Mouse (Mus musculus) ES-CJ7 (cell line): ENCODE results near the gene Ube2f.
A peak's percentile ranks its signal among the peaks of the same experiment; 100 is the strongest.

Experiments used
- DNase-seq: peaks from one replicate; pipeline ENCODE4 v3.0.0; 2011; ENCODE audit warnings: low read depth, low spot score

Gene Ube2f

DNA sequence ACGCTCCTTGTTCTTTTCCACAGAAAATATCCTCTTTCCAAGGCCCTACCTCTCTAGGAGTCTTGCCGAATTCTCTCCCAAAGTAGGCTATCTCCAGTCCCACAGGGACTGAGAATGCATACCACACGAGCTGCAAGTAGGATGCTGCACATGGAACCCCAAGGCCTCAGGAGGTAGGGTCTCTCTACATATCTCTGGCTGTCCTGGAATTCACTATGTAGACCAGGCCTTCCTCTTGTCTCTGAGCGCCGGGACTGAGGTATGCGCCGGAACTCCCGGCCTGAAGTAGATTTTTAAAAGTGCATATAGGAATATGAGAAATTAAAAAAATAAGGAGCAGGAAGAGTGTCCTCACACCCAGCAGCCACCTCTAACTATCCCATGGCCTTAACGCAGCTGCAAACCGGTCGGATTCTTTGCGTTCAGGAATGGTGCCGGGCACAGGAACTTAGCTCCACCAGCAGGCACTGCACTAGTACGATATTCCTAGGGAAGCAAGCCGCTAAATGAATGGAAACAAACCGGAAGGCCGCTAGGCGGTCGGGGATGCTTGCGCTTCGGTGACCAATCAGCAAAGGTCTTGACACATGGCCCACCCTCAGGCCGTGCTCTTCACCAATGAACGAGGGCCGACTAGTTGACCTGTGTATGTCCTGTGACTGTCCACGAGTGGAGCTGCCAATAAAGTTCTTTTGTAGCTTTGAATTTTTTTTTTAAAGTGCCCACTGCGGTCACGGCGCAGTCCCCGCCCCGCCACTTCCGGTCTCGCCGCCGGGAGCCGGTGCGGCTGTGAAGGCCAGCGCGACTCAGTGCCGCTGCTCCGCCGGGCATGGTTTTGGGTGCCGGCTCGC, at the start of gene Ube2f:
Gene Ube2f (plus strand): TSS at position 741 of the 851 bp plus-strand sequence.
- DNase-seq: peak; percentile 100

DNA sequence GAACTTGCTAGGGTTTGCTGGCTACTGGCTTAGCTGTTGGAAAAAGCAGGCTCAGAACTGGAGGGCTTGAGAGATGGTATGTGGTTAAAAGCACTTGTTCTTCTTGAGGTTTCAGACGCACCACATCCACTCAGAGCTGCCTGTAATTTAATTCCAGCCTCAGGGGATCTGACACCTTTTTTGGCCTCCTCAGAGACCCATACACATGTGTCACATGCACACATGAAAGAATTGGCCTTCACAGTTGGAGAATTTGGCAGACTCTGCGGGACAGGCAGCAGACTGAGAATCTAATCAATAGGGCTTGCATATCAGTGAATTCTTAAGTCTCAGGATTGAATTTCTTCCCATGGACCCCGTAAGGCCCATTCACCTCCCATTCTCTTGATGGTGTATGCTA, 49.0 kb upstream of the Ube2f start:
- DNase-seq: no peak

DNA sequence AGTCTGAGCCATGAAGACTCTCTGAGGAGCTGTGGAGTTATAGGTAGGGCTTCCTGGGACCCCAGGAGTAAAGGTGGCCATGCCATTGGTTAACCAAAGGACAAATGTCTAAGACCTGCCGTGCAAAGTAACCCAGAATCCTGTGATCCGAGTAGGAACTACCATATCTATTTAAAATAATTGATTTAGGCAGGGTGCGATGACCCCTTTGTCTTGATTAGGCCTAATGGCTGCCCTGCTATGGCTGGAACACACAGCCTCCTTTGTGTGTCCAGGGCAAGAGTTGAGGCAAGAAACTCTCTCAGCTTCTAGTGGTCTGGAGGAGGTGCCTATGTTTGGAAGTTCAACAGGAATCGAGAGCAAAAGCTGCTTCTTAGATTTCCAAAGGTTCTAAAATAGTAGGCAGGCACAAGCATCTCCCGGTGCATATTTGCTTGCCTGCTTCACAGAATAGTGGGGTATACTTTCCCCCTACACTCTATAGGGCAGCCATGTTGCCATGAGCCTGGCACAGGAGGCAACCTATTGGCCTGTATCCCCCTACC, 45.8 kb upstream of the Ube2f start:
- no peak for DNase-seq

DNA sequence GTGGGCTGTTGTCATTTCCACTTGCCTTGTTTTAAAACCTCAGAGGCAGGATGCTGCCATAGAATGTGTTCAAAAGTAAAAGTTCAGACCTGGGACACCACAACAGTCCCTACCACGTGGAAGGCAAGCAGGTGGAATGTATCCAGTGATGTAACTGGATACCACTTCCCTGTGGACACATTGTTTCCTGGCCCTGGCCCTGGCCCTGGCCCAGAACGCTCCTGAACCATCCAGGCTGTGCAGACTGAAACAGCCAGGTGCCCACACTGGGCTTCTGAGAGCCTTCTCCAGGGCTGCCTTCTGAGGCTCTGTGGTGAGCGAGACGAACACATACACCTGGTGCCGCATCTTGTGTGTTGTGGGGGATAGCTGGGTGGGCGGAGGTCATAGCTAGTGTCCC, 44.5 kb upstream of the Ube2f start:
- DNase-seq: no peak

DNA sequence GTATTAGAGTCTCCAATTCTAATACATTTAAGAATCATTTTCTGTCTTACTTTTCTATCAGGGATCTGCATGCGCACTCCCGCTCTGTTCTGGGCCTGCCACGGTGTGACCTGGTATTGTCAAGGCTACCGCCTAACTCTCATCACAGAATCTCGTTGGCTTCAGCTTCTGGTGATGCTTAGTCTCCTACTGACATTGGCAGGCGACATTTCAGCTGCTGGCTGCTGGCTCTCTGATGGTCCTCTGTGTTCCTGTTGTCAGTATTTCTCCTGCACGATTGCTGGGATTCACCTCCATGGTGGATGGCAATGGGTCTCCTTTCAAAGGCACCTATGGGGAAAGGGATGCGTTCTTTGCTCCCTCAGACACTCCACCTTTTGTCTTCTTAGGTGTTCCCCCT, 43.8 kb upstream of the Ube2f start:
- no peak for DNase-seq

DNA sequence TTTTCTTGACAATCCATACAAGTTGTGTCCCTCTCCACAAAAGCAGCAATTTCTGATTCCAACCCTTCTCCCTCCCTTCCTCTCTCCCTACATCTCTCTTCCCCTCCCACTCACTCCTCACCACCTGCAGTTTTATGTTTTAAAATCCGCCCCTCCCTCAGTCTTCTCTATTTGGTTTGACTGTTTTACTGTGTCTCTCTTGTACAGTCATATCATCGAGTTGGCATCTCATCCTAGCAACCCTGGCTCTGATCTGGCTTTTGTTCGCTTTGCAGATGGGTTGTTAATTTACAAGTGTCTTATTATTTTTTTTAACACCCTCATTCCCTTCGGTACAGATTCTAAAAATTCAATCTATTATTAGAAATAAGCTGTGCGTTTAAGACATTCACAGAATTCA, 43.2 kb upstream of the Ube2f start:
- DNase-seq: no peak

DNA sequence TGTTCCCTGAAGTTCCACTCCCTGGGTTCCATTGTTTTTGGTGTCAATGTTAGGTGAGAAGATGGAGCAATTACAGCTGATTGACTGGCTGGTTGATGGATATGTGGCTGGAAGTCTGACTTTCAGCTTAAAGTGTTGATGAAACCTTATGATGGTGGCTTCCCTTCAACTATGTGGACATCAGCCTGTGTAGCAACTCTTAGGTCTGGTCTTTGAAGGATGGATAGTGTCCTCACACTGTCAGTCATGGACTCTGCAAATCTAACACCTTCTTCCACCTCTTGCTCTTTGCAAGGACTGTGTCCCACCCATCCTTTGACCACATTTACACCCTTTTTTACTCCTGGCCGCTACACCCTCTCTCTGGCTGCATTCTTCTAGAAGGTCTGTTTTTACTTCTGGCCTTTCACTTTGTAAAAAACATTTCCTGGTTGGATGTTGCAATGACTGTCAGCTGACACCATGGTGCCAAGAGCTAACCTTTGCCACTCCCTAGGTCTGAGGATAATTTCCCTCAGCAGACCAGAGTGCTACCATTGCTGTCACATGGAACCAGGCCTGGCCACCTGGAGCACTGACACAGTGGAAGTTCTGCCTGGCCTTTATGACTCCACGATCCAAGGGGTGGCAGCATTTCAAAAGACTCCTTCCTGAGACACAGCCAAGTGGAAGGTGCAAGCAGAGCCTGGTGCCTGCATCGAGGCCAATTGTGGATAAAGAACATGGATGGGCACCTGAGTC, 42.6 kb upstream of the Ube2f start:
- DNase-seq: no peak

DNA sequence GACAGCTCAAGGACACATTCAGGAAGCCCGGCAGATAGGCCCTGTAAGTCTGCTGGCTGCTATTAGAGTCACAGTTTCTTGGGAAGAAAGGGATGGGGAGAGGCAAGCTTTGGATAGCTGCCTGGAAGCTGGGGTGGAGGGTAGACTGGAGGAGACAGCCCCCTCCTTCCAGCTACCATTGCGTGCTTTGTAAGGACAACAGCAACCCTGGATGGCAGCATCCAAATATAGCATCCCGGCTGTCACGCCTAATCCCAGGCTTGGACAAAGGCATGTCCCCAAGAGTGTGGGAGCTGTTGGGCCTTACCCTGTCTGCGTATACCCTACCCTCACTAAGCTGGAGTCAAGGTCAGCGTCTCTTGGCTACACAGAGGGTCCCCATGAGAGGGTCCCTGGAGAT, 40.8 kb upstream of the Ube2f start:
- DNase-seq: no peak

DNA sequence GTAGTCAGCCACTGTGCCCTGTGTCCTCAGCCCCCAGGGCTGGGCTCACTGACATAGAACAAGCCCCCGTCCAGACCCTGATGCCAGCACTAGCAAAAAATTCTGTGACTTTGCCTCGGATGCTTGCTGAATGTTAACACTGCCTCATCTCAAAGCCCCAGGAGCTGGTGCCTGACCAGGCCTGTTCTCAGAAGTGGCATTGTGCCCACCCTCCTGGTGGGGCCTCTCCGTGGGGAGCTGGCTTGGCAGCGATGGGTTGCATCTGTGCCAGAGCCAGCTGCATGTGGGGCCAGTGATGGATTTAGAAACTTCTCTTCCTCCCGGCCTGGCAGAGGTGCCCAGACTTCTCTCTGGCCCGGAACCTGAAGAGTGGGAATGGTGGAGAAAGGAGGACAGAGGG, 40.3 kb upstream of the Ube2f start:
- DNase-seq: no peak

DNA sequence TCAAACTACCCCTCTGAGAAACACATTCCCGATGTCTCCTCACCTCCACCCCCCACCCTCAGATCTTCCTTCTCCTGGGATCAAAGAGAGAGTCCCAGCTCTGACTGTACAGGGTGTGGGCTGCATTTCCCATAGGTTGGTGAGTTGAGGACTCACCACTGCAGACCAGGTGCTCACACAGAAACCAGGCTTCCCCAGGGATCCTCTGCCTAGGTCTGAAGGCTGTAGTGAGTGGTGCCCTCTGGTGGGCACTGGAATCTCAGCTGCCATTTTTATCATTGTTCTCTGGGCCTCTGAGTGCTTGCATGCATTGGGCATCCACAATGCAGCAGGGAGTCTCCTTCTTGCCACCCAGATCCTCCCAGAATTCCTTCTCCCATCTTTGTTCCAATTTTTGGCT, 39.0 kb upstream of the Ube2f start:
- DNase-seq: peak; percentile 44

DNA sequence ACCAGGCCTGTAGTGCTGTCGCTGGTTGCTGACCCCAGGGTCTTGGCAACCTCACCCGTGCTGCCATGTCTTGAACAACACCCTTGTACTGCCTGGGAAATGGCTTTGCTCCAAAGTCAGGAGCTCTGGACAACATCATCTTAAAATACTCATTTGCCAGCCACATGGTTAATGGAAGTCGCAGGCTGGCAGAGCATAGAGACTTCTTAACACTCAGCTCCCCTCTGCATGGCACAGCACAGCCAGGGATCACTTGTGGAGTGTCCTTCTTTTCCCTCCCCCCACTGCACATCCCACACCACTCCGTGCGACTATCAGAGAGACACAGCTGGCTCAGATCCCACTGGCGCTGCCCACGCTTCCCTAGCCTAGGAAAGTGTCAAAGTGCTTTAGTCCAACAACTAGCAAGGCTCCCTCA, 38.5 kb upstream of the Ube2f start:
- DNase-seq: no peak

DNA sequence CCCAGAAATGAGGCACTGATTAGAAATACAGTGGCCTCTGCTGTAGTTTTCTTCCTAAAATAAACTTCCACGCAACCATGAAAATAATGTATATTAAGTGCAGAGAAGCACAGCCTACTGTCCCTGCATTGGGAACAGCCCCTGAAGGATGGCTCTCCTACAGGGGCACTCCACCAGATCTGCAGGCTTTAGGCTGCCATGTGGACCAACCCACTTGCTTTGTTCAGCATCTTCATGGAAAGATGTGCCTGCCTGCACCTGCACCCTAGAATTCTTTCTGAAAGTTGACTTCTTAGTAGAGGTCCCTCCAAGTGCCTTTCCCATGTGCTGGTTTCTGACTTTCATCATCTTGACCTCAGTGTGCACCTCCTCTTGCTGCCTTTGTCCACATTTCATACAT, 34.8 kb upstream of the Ube2f start:
- no peak for DNase-seq

DNA sequence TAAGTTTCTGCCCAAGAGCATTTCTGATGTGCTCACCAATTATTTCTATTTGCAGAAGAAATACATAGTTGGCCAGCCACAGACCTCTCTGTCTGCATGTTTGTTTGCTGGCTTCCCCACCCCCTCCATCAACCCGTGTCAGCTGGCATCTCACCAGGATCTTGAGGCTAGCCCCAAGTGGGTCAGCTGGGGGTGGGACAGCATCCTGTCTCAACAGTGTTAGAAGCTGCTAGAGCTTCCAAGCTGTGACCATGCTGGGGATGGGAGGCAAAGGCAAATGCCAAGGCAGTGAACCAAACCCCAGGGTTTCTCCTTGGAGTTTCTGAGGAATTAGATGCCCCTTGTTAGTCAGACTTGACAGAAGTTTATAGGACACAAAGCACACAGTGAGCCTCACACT, 34.1 kb upstream of the Ube2f start:
- no peak for DNase-seq

DNA sequence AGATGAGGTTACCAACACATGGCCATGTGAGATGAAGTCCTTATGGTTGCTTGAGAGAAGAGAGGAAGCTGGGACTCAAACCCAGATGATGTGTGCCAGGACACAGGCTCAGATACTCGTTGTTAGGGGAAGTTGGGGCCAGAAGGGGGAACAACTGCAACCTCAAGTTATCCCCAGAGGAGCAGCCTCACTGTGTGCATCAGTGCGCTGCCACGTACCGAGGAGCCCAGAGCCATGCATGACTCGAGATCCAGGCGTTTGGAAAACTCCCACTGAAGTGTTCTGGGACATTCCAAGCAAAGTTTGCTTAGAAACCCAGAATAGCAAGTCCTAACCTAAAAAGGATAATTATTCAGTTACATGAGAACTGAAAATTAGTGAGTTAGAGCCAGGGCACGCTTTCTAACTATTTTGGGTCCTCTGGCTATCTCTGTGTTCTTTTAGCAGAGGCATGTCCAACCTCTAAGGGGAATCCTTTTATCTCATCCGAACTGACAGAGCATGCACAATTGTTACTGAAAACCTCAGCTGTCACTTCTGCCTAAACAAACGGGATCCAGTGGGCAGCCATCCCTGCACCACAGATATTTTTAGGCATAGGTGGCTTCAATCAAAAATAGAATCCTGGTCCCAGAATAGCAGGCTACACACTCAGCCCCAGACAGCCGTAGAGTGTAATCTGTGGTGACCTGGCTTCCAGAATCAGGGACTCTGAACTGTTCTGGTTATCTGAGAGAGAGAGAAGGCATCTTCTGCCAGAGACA, 33.4 kb upstream of the Ube2f start:
- DNase-seq: no peak

DNA sequence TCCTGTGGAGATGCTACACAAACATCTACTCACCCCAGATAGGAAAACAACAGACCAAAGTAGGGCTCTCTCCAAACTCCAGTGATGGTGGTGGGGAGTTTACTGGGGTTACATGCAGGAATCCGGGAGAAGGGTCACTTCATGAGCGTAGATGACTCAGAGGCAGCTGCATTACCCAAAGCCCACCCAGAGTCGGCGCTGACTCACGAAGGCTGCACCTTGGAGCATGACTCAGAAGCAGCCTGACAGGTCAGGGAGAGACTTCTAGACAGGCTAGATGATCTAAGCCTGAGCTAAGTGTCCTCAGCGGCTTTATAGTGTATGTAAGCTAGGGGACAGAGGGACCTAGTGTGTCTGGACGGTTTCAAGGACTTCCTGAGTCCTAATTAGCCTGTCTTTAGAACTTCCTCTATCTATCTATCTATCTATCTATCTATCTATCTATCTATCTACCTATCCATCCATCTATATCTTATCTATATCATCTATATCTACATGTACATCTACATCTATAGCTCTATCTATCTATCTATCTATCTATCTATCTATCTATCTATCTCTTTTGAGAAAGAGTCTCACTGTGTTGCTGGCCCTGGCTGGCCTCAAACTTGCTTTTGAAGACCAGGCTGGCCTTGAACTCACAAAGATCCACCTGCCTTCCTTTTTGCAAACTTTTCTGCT, 30.3 kb upstream of the Ube2f start:
- no peak for DNase-seq

DNA sequence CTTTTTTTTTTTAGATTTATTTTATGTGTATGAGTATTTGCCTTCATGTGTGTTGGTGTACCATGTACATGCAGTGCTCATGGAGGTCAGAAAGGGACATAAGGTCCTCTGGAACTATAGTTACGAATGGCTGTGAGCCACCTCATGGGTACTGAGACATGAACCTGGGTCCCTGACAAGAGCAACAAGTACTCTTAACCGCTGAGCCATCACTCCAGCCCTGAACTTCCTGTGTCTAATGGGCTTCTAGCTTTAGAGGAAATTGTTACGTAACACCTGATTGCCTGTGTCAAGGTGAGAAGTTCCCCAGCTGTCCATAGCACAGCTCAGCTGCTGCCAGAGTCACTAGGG, 29.8 kb upstream of the Ube2f start:
- no peak for DNase-seq

DNA sequence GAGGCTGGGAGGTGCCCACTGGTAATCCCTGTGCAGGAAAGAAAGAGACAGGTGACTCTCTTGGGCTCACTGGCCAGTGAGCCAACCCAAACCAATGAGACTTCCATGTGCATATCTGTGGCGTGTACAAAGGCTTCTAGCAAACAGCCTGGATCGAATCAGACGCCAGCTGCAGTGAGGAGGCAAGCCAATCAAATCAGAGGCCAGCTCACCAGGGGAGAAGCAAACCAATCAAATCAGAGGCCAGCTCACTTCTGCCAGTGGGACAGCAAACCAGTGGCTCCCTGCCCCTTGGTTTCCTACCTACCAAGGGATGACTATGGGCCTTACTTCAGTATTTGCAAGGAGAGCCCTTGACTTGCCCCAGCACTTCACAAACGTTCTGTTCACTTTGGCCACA, 23.5 kb upstream of the Ube2f start:
- no peak for DNase-seq

DNA sequence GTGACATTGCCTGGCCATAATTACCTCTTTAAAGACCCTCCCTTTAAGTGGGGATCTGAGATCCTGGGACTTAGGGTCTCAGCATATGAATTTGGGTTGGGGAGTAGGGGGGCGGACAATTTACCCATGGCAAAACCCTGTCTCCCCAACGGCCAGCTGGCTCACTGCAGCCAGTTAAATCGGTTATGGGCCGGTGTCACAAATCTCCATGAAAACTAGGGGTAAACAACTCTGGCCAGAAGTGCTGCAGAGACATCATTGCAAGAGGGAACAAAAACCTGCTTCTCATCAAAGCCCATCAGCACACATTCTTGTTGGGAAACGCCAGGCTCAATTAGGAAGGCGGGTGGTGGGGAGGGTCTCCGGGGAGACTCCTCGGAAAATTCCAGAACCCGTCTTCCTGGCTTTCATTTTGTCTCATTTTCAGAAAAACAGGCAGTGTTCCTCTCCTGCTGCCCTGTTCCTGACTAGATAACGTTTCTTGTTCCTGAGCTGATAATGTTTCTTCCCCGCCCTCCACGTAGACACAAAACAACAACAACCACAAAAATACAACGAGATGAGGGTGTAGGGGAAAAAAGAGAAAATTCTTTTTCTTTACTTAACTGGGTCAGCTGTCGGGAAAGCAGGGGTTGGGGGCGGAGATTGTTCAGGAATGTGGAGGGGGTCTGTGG, 22.6 kb upstream of the Ube2f start:
- no peak for DNase-seq

DNA sequence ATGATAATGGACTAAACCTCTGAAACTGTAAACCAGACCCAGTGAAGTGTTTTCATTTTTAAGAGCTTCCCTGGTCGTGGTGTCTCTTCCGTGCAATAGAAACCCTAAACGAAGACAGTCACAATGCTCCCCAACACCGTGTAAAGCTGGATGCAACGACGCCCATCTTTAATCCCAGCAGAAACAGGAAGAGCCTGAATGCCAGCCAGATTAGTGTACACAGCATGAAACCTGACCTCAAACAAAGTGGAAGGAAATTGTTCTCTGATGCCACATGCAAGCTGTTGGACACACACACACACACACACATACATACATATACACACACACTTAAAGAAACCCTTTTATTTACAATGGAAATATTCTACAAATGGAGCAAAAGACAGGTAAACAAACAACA, 19.0 kb upstream of the Ube2f start:
- no peak for DNase-seq

DNA sequence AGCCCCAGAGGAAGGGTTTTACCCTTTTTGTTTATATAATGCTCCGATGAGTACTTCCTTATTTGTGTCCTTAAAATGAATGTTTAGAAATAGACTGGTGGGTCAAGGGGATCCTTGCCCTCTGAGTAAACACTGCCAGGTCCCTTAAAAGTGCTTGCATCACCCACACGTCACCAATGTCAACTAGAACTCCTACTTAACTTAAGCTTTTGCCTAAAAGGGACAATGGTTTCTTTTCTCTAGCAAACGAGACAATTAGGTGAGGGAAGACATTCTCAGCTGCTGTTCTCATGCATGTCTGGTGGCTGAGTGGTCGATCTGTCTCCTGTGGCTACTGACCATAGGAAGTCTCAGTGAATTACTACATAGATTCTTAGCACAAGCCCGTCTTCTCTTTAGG, 18.2 kb upstream of the Ube2f start:
- no peak for DNase-seq

DNA sequence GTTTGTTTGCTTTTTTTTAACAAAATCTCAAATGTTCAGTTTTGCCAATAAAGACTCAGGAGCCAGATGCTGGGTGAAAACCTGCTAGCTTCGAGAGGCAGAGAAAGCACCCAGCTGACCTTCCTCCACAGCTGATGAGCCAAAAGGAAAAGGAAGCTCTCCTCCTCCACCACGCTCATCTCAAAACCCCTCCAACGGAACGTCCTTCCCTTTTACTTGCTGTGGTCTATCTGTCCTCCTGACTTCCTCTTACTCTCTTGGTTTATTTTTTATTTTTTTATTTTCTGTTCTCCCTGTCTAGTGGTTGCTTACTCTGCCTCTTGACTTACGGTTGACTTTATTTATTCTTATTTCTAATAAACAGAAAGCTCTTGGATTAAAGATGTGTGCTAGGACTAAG, 14.7 kb upstream of the Ube2f start:
- no peak for DNase-seq
